Mouse (Mus musculus) forebrain, embryonic 10.5 days (tissue): ENCODE measurements around the gene Galk2. TPM values are rescaled to one million over a fixed set of nuclear protein-coding genes. Genes with fewer than 3 reads are reported as not detected.

ENCODE experiments used
- DNase-seq: peaks from one replicate; pipeline ENCODE4 v3.0.0-alpha.2; 2017; ENCODE audit warnings: low spot score; ENCODE audit errors: extremely low spot score
- H3K27ac ChIP-seq: fragments of 300-500 bp; sonication (generic); 2 replicates; pipeline ENCODE4 v1.5.1; 2016; ENCODE audit warnings: mild to moderate bottlenecking
- H3K27me3 ChIP-seq: fragments of 300-500 bp; sonication (generic); 2 replicates; pipeline ENCODE4 v1.6.1; 2016; ENCODE audit warnings: mild to moderate bottlenecking; ENCODE audit not compliant: poor library complexity, severe bottlenecking
- H3K36me3 ChIP-seq: fragments of 300-500 bp; sonication (generic); replicated peaks from 2 replicates; pipeline ENCODE4 v1.6.1; 2016; ENCODE audit warnings: mild to moderate bottlenecking, moderate library complexity
- H3K4me1 ChIP-seq: fragments of 300-500 bp; sonication (generic); 2 replicates; pipeline ENCODE4 v1.6.1; 2016
- H3K4me3 ChIP-seq: fragments of 300-500 bp; sonication (generic); 2 replicates; pipeline ENCODE4 v1.5.1; 2016; ENCODE audit warnings: mild to moderate bottlenecking, moderate library complexity
- H3K9me3 ChIP-seq: fragments of 300-500 bp; sonication (generic); 2 replicates; pipeline ENCODE4 v1.6.1; 2016; ENCODE audit warnings: mild to moderate bottlenecking, moderate library complexity
- WGBS: fragments of 180-500 bp; shearing (Covaris S2); methylation state at CpG from one replicate; pipeline ENCODE4 v1.1.7; 2016; 5-methylcytosine and 5-hydroxymethylcytosine counted together
- polyA plus RNA-seq: library from polyadenylated mRNA; unstranded; fragments of >200 nt; fragmentation: Nextera tagmentation; extraction: Ambion mirVana; gene quantifications from 2 replicates; pipeline ENCODE4 v1.2.1, GENCODE M21; 2016

Gene Galk2
- polyA plus RNA-seq, 1 experiment from 2014 or later = 29.1 TPM

GRCm38 (mm10) chr2:126006088-126006487, 147.2 kb downstream of the Galk2 start:
- Histone ChIP-seq H3K27me3 (no peaks in the 10 kb centered on the region), H3K27ac (no peak overlapping the region), H3K36me3 (no peaks in the 10 kb centered on the region), H3K9me3 (no peaks in the 10 kb centered on the region), H3K4me3 (no peak overlapping the region), H3K4me1 (no peaks in the 10 kb centered on the region)
- WGBS = 62% methylated on average over 3 of the region's 3 CpGs
- DNase-seq = peak; percentile 41

GRCm38 (mm10) chr2:126006742-126007141, 147.8 kb downstream of the Galk2 start:
- no peak overlapping the region for H3K4me3 ChIP-seq
- no peaks in the 10 kb centered on the region for H3K27me3 ChIP-seq
- no peak overlapping the region for H3K27ac ChIP-seq
- H3K4me1 ChIP-seq = no peaks in the 10 kb centered on the region
- H3K9me3 ChIP-seq = no peaks in the 10 kb centered on the region
- no peak for DNase-seq
- no peaks in the 10 kb centered on the region for H3K36me3 ChIP-seq
- WGBS = 92% methylated on average over 2 of the region's 2 CpGs

GRCm38 (mm10) chr2:126014989-126015710, 156.2 kb downstream of the Galk2 start:
- Histone ChIP-seq H3K4me1 (peaks cover 26% of the 10 kb centered on the region), H3K36me3 (no peaks in the 10 kb centered on the region), H3K27me3 (no peaks in the 10 kb centered on the region), H3K9me3 (no peaks in the 10 kb centered on the region), H3K4me3 (no peak overlapping the region), H3K27ac (peak overlapping the region; percentile 75; the same call in 1 of the 2 replicates)
- 54% methylated on average over 12 of the region's 12 CpGs for WGBS
- no peak for DNase-seq

- 18% methylated on average over 3 of the region's 3 CpGs for WGBS
Measured at GRCm38 (mm10) chr2:126015763-126016473, 157.0 kb downstream of the Galk2 start.

GRCm38 (mm10) chr2:126031186-126031900, 172.4 kb downstream of the Galk2 start:
- H3K27ac ChIP-seq = no peak overlapping the region
- WGBS = 64% methylated on average over 8 of the region's 8 CpGs

More at GRCm38 (mm10) chr2:126015763-126016473, 157.0 kb downstream of the Galk2 start:
- Histone ChIP-seq H3K27me3 (no peaks in the 10 kb centered on the region), H3K27ac (peak overlapping the region; percentile 75), H3K9me3 (no peaks in the 10 kb centered on the region), H3K4me1 (peaks cover 26% of the 10 kb centered on the region), H3K36me3 (no peaks in the 10 kb centered on the region), H3K4me3 (no peak overlapping the region)
- no peak for DNase-seq

GRCm38 (mm10) chr2:126033114-126033972, 174.4 kb downstream of the Galk2 start:
- Histone ChIP-seq H3K27ac (no peak overlapping the region), H3K27me3 (no peaks in the 10 kb centered on the region), H3K36me3 (no peaks in the 10 kb centered on the region), H3K4me1 (peaks cover 10% of the 10 kb centered on the region), H3K4me3 (no peak overlapping the region), H3K9me3 (no peaks in the 10 kb centered on the region)
- 84% methylated on average over 8 of the region's 8 CpGs for WGBS
- no peak for DNase-seq

More at GRCm38 (mm10) chr2:126031186-126031900, 172.4 kb downstream of the Galk2 start:
- H3K27me3 ChIP-seq = no peaks in the 10 kb centered on the region
- no peak for DNase-seq
- no peaks in the 10 kb centered on the region for H3K9me3 ChIP-seq
- peaks cover 6% of the 10 kb centered on the region; the same call in 1 of the 2 replicates for H3K4me1 ChIP-seq
- no peaks in the 10 kb centered on the region for H3K36me3 ChIP-seq
- no peak overlapping the region for H3K4me3 ChIP-seq

Other genes with a start within 250 kb of the Galk2 start
- gene Cep152, start 234.0 kb upstream of the Galk2 start, polyA plus RNA-seq = 12.4 and 12.5 TPM in 2 replicates
- gene Eid1, start 186.0 kb upstream of the Galk2 start, polyA plus RNA-seq = 123 and 126 TPM in 2 replicates
- gene Shc4, start 135.0 kb upstream of the Galk2 start, polyA plus RNA-seq = 1.4 TPM in 2 replicates
- gene Secisbp2l, start 76.2 kb upstream of the Galk2 start, polyA plus RNA-seq = 15.2 TPM in 2 replicates
- gene Cops2, start within 50 bp of the Galk2 start, polyA plus RNA-seq = 96.4 and 101 TPM in 2 replicates
- 0.06 TPM in 1 of 2 replicates, not detected in the other for gene Fgf7, start 175.5 kb downstream of the Galk2 start, polyA plus RNA-seq